In genomic region chr1:152522226-152522625, GRCm38 (mm10) we compare ENCODE assay signal across 25 mouse cellular contexts.
A peak's percentile ranks its signal among the peaks of the same experiment; 100 is the strongest.
DNase-seq lines count a peak whose midpoint lies in the region; ATAC-seq lines count a peak whose summit lies in the region.
"Had no signal": no experiment of that assay in that cellular context is flagged by ENCODE, and none has a peak within 500 bp of the region (broad histone marks: within the 10 kb centered on the region; RNA-seq: fewer than 3 reads in every experiment).

No protein-coding gene starts in this region.

- WGBS in midbrain, embryonic 12.5 days: 94% methylated on average over 3 of the region's 3 CpGs
- WGBS in midbrain, embryonic 13.5 days: 90% methylated on average over 3 of the region's 3 CpGs

- H3K9me3 ChIP-seq in midbrain, embryonic 12.5 days: no peaks in the 10 kb centered on the region
- H3K9me3 ChIP-seq in midbrain, embryonic 13.5 days: no peaks in the 10 kb centered on the region
- H3K9me3 ChIP-seq: forebrain, embryonic 15.5 days; limb, embryonic 15.5 days; neural tube, embryonic 15.5 days; stomach, embryonic 15.5 days had no signal

- no peak overlapping the region for H3K4me2 ChIP-seq in midbrain, embryonic 12.5 days (replicated peaks)
- no peak overlapping the region for H3K4me2 ChIP-seq in midbrain, embryonic 13.5 days (replicated peaks)
- H3K4me2 ChIP-seq: forebrain, embryonic 15.5 days; limb, embryonic 15.5 days; neural tube, embryonic 15.5 days; stomach, embryonic 15.5 days had no signal

- no peak overlapping the region for H3K27ac ChIP-seq in midbrain, embryonic 12.5 days (replicated peaks)
- H3K27ac ChIP-seq in midbrain, embryonic 13.5 days: no peak overlapping the region
- H3K27ac ChIP-seq: forebrain, embryonic 15.5 days; kidney, postnatal 0 days; left cerebral cortex, adult 2 months; limb, embryonic 15.5 days; neural tube, embryonic 15.5 days; stomach, embryonic 15.5 days had no signal

- no peaks in the 10 kb centered on the region for H3K36me3 ChIP-seq in midbrain, embryonic 12.5 days
- H3K36me3 ChIP-seq in midbrain, embryonic 13.5 days: peaks cover 5% of the 10 kb centered on the region; the same call in 1 of the 2 replicates
- H3K36me3 ChIP-seq: forebrain, embryonic 15.5 days had no signal

- no peak overlapping the region for H3K4me3 ChIP-seq in midbrain, embryonic 12.5 days
- H3K4me3 ChIP-seq in midbrain, embryonic 13.5 days (replicated peaks): no peak overlapping the region
- H3K4me3 ChIP-seq: forebrain, embryonic 15.5 days; left cerebral cortex, adult 2 months; limb, embryonic 15.5 days; neural tube, embryonic 15.5 days; stomach, embryonic 15.5 days had no signal

- H3K27me3 ChIP-seq in midbrain, embryonic 12.5 days: no peaks in the 10 kb centered on the region
- H3K27me3 ChIP-seq in midbrain, embryonic 13.5 days: no peaks in the 10 kb centered on the region
- H3K27me3 ChIP-seq: forebrain, embryonic 15.5 days; limb, embryonic 15.5 days; neural tube, embryonic 15.5 days; stomach, embryonic 15.5 days had no signal

- DNase-seq in frontal cortex, postnatal 10 days (ENCODE audit: low spot score in 2 of 2): no peak
- DNase-seq in layer of hippocampus, adult 9-10 months (ENCODE audit: low spot score): peak; percentile 62
- peak; percentile 59 to 75 for DNase-seq in right cerebral cortex, postnatal 10 days (ENCODE audit: low spot score in 2 of 2)
- no peak for DNase-seq in adrenal gland, adult (ENCODE audit: inconsistent age in 2 of 2, low spot score in 1 of 2)
- no peak for DNase-seq in kidney, postnatal 36 days
- DNase-seq: adrenal gland, postnatal 10 days; cerebellum, postnatal 10 days; embryo, embryonic 11 days; gastrocnemius, postnatal 14 days; heart, adult 18-20 months; heart, postnatal 4 days; kidney, adult 18-20 months; retina, postnatal 1 day had no signal

- ATAC-seq in frontal cortex, adult (ENCODE audit: low TSS enrichment): 0 out of 2 replicates have a peak, but pooled peaks have one; percentile 14
- ATAC-seq in midbrain, embryonic 12.5 days (ENCODE audit: low FRiP score, low read depth): no peak
- ATAC-seq in midbrain, embryonic 13.5 days: no peak
- ATAC-seq: forebrain, embryonic 15.5 days; hindbrain, embryonic 16.5 days; lung, postnatal 0 days; midbrain, embryonic 16.5 days had no signal

- H3K9ac ChIP-seq in midbrain, embryonic 12.5 days (replicated peaks): 0 out of 2 replicates have a peak overlapping the region, but pooled peaks have one; percentile 11
- no peak overlapping the region for H3K9ac ChIP-seq in midbrain, embryonic 13.5 days (replicated peaks)
- H3K9ac ChIP-seq: forebrain, embryonic 15.5 days; limb, embryonic 15.5 days; neural tube, embryonic 15.5 days; stomach, embryonic 15.5 days had no signal

- no peaks in the 10 kb centered on the region for H3K4me1 ChIP-seq in midbrain, embryonic 12.5 days
- peaks cover 5% of the 10 kb centered on the region; the same call in 1 of the 2 replicates for H3K4me1 ChIP-seq in midbrain, embryonic 13.5 days (replicated peaks)
- H3K4me1 ChIP-seq: stomach, embryonic 15.5 days had no signal

Comparison
In these comparisons a context has a peak if more than half of its experiments do, and no peak if none do; other contexts are left out.
1. DNase-seq: peak in layer of hippocampus, adult 9-10 months (single experiment) and right cerebral cortex, postnatal 10 days (2 of 2); none in frontal cortex, postnatal 10 days (0 of 2), adrenal gland, adult (0 of 2) and kidney, postnatal 36 days (0 of 2).